Mouse (Mus musculus): ENCODE measurements around the gene Rpl36a. TPM values are rescaled to one million over a fixed set of nuclear protein-coding genes. Genes with fewer than 3 reads are reported as not detected.

Rpl36a gene
- total and polyA plus RNA-seq, 3 experiments, result 151 to 2,840 (median 621) TPM

DNA sequence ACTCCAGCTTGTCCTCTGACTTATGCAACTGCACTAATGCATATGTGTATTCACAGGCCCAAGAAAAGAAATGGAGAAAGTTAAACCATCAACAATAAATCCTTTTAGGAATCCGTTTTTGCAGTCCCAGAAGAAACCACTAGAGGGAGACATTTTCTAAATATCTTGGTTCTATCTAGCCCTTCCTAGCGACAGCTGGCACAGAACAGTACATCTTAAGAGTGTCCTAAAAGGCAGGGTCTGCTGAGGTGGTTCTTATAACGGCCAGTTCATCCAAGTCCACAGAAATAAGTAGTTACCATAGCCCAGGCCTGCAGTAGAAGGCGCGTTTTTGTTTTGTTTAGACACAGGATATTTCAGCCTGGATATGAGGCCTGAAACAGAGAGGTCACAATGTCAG, 34.6 kb upstream of the Rpl36a start:
- TF ChIP-seq POLR2AphosphoS5 (IDR thresholded peaks at IDR 0.05; ENCODE audit: insufficient replicate concordance, low read depth, low read length), result no peak
- no peak overlapping the region for H3K4me3 ChIP-seq (ENCODE audit: low read depth, low read length)

DNA sequence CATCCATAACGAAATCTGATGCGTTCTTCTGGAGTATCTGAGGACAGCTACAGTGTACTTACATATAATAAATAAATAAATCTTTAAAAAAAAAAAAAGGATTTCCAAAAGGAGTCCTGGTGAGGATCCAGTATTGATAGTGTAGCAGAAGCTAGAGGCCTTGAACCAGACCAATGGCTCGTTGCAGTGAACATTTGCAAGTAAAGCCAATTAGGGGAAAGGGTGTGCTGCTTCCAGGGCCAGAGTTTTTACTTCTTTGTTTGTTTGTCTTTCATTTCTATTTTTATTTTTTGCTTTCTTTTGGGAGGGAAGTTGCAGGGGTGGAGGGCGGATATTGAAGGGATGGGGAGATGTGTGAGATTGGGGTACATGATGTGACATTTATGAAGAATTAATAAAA, 32.1 kb upstream of the Rpl36a start:
- H3K27me3 ChIP-seq (ENCODE audit: insufficient read depth, low read length), result no peaks in the 10 kb centered on the region
- DNase-seq (ENCODE audit: low spot score) (no peak), ATAC-seq (ENCODE audit: extremely low read depth, insufficient number of reproducible peaks, low FRiP score, poor library complexity, severe bottlenecking) (no peak)
- peaks cover 72% of the 10 kb centered on the region for H3K36me3 ChIP-seq (replicated peaks)
- H3K9me3 ChIP-seq (replicated peaks), result no peaks in the 10 kb centered on the region
- H3K4me3 ChIP-seq (ENCODE audit: low read depth, low read length), result no peak overlapping the region
- TF ChIP-seq TAL1 (conservative IDR thresholded peaks at IDR 0.05; ENCODE audit: low read depth, low read length) (no peak), POLR2AphosphoS5 (IDR thresholded peaks at IDR 0.05; ENCODE audit: insufficient replicate concordance, low read depth, low read length) (no peak), CTCF (IDR thresholded peaks at IDR 0.05; ENCODE audit: low read depth, low read length) (no peak), GATA2 (IDR thresholded peaks at IDR 0.05; ENCODE audit: borderline replicate concordance, low read depth, low read length) (no peak), GATA1 (IDR thresholded peaks at IDR 0.05; ENCODE audit: borderline replicate concordance, low read length) (no peak)
- H3K4me1 ChIP-seq (ENCODE audit: insufficient read depth, low read depth, low read length), result peaks cover 9% of the 10 kb centered on the region; the same call in 1 of the 2 replicates

More for the DNA sequence above, 34.6 kb upstream of the Rpl36a start:
- ATAC-seq (ENCODE audit: extremely low read depth, insufficient number of reproducible peaks, low FRiP score, poor library complexity, severe bottlenecking), result no peak; the same call in 1 of the 2 replicates
- no peak for DNase-seq (ENCODE audit: low spot score)
- Histone ChIP-seq H3K36me3 (replicated peaks) (peaks cover 74% of the 10 kb centered on the region), H3K4me1 (ENCODE audit: insufficient read depth, low read depth, low read length) (peaks cover 9% of the 10 kb centered on the region; the same call in 1 of the 2 replicates), H3K27me3 (ENCODE audit: insufficient read depth, low read length) (no peaks in the 10 kb centered on the region), H3K9me3 (replicated peaks) (no peaks in the 10 kb centered on the region)

DNA sequence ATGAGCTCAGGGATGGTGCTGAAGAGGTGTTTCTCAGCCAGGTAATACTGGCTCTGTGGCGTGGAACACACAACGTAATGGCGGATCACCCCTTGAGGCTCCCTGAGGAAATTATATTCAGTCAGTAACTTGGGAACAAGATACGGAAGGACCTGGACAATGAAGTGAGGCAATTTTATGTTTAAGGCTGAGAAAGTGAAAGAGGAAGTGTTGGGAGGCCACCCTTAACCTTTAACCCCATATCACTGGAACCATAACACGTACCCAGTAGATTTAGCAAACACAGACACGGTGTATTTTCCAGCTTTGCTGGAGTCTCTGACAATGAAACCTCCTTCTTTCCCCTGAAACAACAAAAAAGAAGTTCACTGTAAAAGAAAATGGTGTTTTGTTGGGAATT, 31.0 kb upstream of the Rpl36a start:
- no peaks in the 10 kb centered on the region for H3K27me3 ChIP-seq (ENCODE audit: insufficient read depth, low read length)
- H3K4me3 ChIP-seq (ENCODE audit: low read depth, low read length), result no peak overlapping the region
- H3K4me1 ChIP-seq (ENCODE audit: insufficient read depth, low read depth, low read length), result peaks cover 9% of the 10 kb centered on the region; the same call in 1 of the 2 replicates
- no peak for TF ChIP-seq CTCF (IDR thresholded peaks at IDR 0.05; ENCODE audit: low read depth, low read length)
- TF ChIP-seq POLR2AphosphoS5 (IDR thresholded peaks at IDR 0.05; ENCODE audit: insufficient replicate concordance, low read depth, low read length), result no peak
- TF ChIP-seq TAL1 (conservative IDR thresholded peaks at IDR 0.05; ENCODE audit: low read depth, low read length), result no peak
- no peak for TF ChIP-seq GATA1 (IDR thresholded peaks at IDR 0.05; ENCODE audit: borderline replicate concordance, low read length)
- TF ChIP-seq GATA2 (IDR thresholded peaks at IDR 0.05; ENCODE audit: borderline replicate concordance, low read depth, low read length), result no peak
- no peak for ATAC-seq (ENCODE audit: extremely low read depth, insufficient number of reproducible peaks, low FRiP score, poor library complexity, severe bottlenecking)
- H3K9me3 ChIP-seq (replicated peaks), result no peaks in the 10 kb centered on the region
- H3K36me3 ChIP-seq (replicated peaks), result peaks cover 70% of the 10 kb centered on the region
- DNase-seq (ENCODE audit: low spot score), result no peak

DNA sequence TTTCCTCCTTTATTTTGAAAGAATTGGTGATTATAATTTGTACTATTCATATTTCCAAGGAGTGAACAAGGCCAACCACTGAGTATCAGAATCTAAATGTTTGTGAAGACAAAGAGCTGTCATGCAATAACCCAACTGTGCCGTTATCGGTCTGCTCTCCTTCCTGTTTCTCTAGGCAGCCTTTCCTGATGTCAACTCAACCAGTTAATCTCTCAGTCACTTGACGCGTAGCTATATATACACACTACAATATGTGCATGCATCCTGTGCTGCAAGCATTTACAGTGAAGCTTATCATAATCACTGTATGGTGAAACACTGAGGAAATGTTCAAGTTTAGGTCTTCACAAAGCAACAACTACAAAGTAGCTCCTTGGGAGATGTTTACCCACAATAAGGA, 21.1 kb upstream of the Rpl36a start:
- H3K4me1 ChIP-seq (ENCODE audit: insufficient read depth, low read depth, low read length), result no peaks in the 10 kb centered on the region
- DNase-seq (ENCODE audit: low spot score), result no peak
- no peak for TF ChIP-seq GATA2 (IDR thresholded peaks at IDR 0.05; ENCODE audit: borderline replicate concordance, low read depth, low read length)

DNA sequence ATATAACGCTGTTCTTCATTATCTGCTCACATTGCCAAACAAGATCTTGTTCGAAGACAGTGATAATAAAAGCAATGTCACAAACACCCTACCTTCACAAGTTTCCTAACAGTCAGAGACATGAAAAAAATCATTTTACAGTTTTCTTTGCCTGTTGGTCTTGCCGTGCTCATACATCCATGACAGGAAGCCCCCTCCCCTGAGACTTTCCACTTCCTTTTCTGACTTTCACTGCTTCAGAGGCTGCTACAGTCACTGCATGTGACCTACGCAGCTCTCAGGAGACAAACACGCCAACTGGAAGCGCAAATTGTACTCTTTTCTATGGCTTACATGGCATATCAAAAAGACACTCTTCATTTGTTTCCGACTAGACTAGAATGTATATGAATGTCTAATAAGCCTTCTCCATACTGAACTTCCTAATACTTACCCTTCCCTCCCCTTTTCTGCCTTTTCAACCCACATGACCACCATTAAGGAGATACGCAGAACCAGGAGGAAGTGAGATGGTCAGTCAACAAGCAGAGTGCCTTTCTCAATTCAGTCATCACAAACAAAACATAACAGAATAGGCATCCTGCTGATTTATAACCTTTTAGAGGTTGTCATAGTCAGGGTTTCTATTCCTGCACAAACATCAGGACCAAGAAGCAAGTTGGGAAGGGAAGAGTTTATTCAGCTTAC, 18.8 kb upstream of the Rpl36a start:
- H3K36me3 ChIP-seq (replicated peaks), result peaks cover 57% of the 10 kb centered on the region
- no peak for ATAC-seq (ENCODE audit: extremely low read depth, insufficient number of reproducible peaks, low FRiP score, poor library complexity, severe bottlenecking)

More for the DNA sequence above, 21.1 kb upstream of the Rpl36a start:
- no peak overlapping the region for H3K4me3 ChIP-seq (ENCODE audit: low read depth, low read length)
- H3K9me3 ChIP-seq (replicated peaks), result no peaks in the 10 kb centered on the region
- peaks cover 51% of the 10 kb centered on the region for H3K36me3 ChIP-seq (replicated peaks)
- no peak for ATAC-seq (ENCODE audit: extremely low read depth, insufficient number of reproducible peaks, low FRiP score, poor library complexity, severe bottlenecking)
- H3K27me3 ChIP-seq (ENCODE audit: insufficient read depth, low read length), result no peaks in the 10 kb centered on the region

DNA sequence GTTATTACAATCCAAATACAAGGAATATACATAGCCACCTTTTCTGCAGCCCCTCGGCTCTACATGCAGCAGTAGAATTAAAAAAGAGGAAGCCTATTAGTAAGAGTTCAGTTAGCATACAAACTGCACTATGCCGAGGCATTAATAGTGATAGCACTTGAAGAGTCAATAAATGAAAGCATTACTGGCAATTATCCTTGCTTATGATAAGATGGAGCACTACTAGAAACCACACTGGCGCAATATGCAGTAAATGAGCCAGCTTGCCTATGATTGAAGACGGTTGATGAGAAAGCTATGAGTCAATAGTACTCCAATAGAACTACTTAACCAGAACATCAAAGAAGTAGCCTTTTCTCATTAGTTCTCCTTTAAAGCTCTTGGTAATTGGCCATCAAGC, 7.6 kb upstream of the Rpl36a start:
- Histone ChIP-seq H3K4me1 (ENCODE audit: insufficient read depth, low read depth, low read length) (peaks cover 34% of the 10 kb centered on the region), H3K4me3 (ENCODE audit: low read depth, low read length) (no peak overlapping the region), H3K9me3 (replicated peaks) (no peaks in the 10 kb centered on the region), H3K27me3 (ENCODE audit: insufficient read depth, low read length) (no peaks in the 10 kb centered on the region), H3K36me3 (replicated peaks) (peaks cover 31% of the 10 kb centered on the region)
- TF ChIP-seq CTCF (IDR thresholded peaks at IDR 0.05; ENCODE audit: low read depth, low read length), result no peak
- TF ChIP-seq GATA1 (IDR thresholded peaks at IDR 0.05; ENCODE audit: borderline replicate concordance, low read length), result no peak
- no peak for TF ChIP-seq TAL1 (conservative IDR thresholded peaks at IDR 0.05; ENCODE audit: low read depth, low read length)
- no peak for TF ChIP-seq GATA2 (IDR thresholded peaks at IDR 0.05; ENCODE audit: borderline replicate concordance, low read depth, low read length)
- no peak for TF ChIP-seq POLR2AphosphoS5 (IDR thresholded peaks at IDR 0.05; ENCODE audit: insufficient replicate concordance, low read depth, low read length)
- no peak for DNase-seq (ENCODE audit: low spot score)
- no peak for ATAC-seq (ENCODE audit: extremely low read depth, insufficient number of reproducible peaks, low FRiP score, poor library complexity, severe bottlenecking)

More for the DNA sequence above, 18.8 kb upstream of the Rpl36a start:
- Histone ChIP-seq H3K9me3 (replicated peaks) (no peaks in the 10 kb centered on the region), H3K27me3 (ENCODE audit: insufficient read depth, low read length) (no peaks in the 10 kb centered on the region), H3K4me3 (ENCODE audit: low read depth, low read length) (no peak overlapping the region), H3K4me1 (ENCODE audit: insufficient read depth, low read depth, low read length) (no peaks in the 10 kb centered on the region)
- TF ChIP-seq POLR2AphosphoS5 (IDR thresholded peaks at IDR 0.05; ENCODE audit: insufficient replicate concordance, low read depth, low read length), result no peak
- no peak for TF ChIP-seq CTCF (IDR thresholded peaks at IDR 0.05; ENCODE audit: low read depth, low read length)
- no peak for TF ChIP-seq TAL1 (conservative IDR thresholded peaks at IDR 0.05; ENCODE audit: low read depth, low read length)
- no peak for TF ChIP-seq GATA1 (IDR thresholded peaks at IDR 0.05; ENCODE audit: borderline replicate concordance, low read length)
- no peak for TF ChIP-seq GATA2 (IDR thresholded peaks at IDR 0.05; ENCODE audit: borderline replicate concordance, low read depth, low read length)
- DNase-seq (ENCODE audit: low spot score), result no peak

All from G1E (cell line).